Mouse (Mus musculus) heart, embryonic 14.5 days (tissue): Measurements from ENCODE around the gene Zfc3h1. TPM values are rescaled to one million over a fixed set of nuclear protein-coding genes. Genes with fewer than 3 reads are reported as not detected.

Experiments used
- ATAC-seq: fragments of 200-750 bp; cut with Nextera tagmentation; 2 replicates; pipeline ENCODE4 v1.8.0; 2017; ENCODE audit warnings: low read depth, moderate TSS enrichment; ENCODE audit not compliant: insufficient number of reproducible peaks, insufficient read depth, low FRiP score
- H3K27ac ChIP-seq, 2 experiments: fragments of 200-500 bp in 1 of 2; fragments of 300-500 bp in 1 of 2; sonication (generic) in 1 of 2; replicated peaks in 1 of 2; 2 replicates each; pipeline ENCODE4 v1.5.1; 2012 to 2014; ENCODE audit warnings: low read depth in 2 of 2, low read length in 2 of 2, control low read depth in 1 of 2, mild to moderate bottlenecking in 1 of 2, mixed read lengths in 1 of 2; ENCODE audit not compliant: control insufficient read depth in 1 of 2, insufficient read depth in 1 of 2
- H3K27me3 ChIP-seq: fragments of 300-500 bp; sonication (generic); 2 replicates; pipeline ENCODE4 v1.6.1; 2014; ENCODE audit warnings: mild to moderate bottlenecking, low read length, control low read depth; ENCODE audit not compliant: control insufficient read depth, insufficient read depth
- H3K36me3 ChIP-seq: fragments of 300-500 bp; sonication (generic); 2 replicates; pipeline ENCODE4 v1.6.1; 2014; ENCODE audit warnings: mild to moderate bottlenecking, control low read depth, low read length, mixed read lengths; ENCODE audit not compliant: control insufficient read depth, insufficient read depth
- H3K4me1 ChIP-seq, 2 experiments: fragments of 200-500 bp in 1 of 2; fragments of 300-500 bp in 1 of 2; sonication (generic) in 1 of 2; 2 replicates each; pipeline ENCODE4 v1.6.1; 2012 to 2014; ENCODE audit warnings: low read length in 2 of 2, control low read depth in 1 of 2, mixed read lengths in 1 of 2; ENCODE audit not compliant: control insufficient read depth in 2 of 2, insufficient read depth in 2 of 2
- H3K4me2 ChIP-seq: fragments of 300-500 bp; sonication (generic); 2 replicates; pipeline ENCODE4 v1.6.1; 2014; ENCODE audit warnings: mild to moderate bottlenecking, low read length
- H3K4me3 ChIP-seq, 2 experiments: fragments of 200-500 bp in 1 of 2; fragments of 300-500 bp in 1 of 2; sonication (generic) in 1 of 2; 2 replicates each; pipeline ENCODE4 v1.5.1; 2012 to 2014; ENCODE audit warnings: low read length in 2 of 2, mild to moderate bottlenecking in 2 of 2, control low read depth in 1 of 2, low read depth in 1 of 2, moderate library complexity in 1 of 2; ENCODE audit not compliant: control insufficient read depth in 1 of 2, insufficient read depth in 1 of 2
- H3K9ac ChIP-seq: fragments of 300-500 bp; sonication (generic); 2 replicates; pipeline ENCODE4 v1.6.1; 2014; ENCODE audit warnings: mild to moderate bottlenecking, low read length
- H3K9me3 ChIP-seq: fragments of 300-500 bp; sonication (generic); 2 replicates; pipeline ENCODE4 v1.6.1; 2016; ENCODE audit warnings: low read length, control low read depth; ENCODE audit not compliant: control insufficient read depth
- WGBS: fragments of 180-500 bp; shearing (Covaris S2); extraction: QIAGEN DNeasy Blood & Tissue Kit; methylation state at CpG from one replicate; pipeline ENCODE4 v1.1.7; 2014; 5-methylcytosine and 5-hydroxymethylcytosine counted together
- polyA plus RNA-seq: library from polyadenylated mRNA; unstranded; fragments of >200 nt; fragmentation: Nextera tagmentation; extraction: Ambion mirVana; gene quantifications from 2 replicates; pipeline ENCODE4 v1.2.1, GENCODE M21; 2014

Gene Zfc3h1
- polyA plus RNA-seq, 1 experiment from 2014 or later = 18.8 TPM

- ATAC-seq = no peak
- WGBS = 82% methylated on average over 4 of the region's 4 CpGs
- no peak overlapping the region for H3K4me3 ChIP-seq
- no peaks in the 10 kb centered on the region for H3K27me3 ChIP-seq
- H3K36me3 ChIP-seq = peaks cover 86% of the 10 kb centered on the region
- no peak overlapping the region for H3K4me2 ChIP-seq
- H3K4me1 ChIP-seq = no peaks in the 10 kb centered on the region
- no peaks in the 10 kb centered on the region for H3K9me3 ChIP-seq
- no peak overlapping the region for H3K9ac ChIP-seq
- H3K27ac ChIP-seq = no peak overlapping the region
These were observed 37.2 kb downstream of the Zfc3h1 start for GRCm38 (mm10) chr10:115421976-115422375.

GRCm38 (mm10) chr10:115425351-115425750 lies 40.6 kb downstream of the Zfc3h1 start:
- no peak overlapping the region for H3K4me3 ChIP-seq
- H3K36me3 ChIP-seq = peaks cover 87% of the 10 kb centered on the region
- WGBS = 79% methylated on average over 2 of the region's 2 CpGs
- no peak for ATAC-seq
- H3K27ac ChIP-seq = no peak overlapping the region
- no peak overlapping the region for H3K4me2 ChIP-seq
- no peak overlapping the region for H3K9ac ChIP-seq
- H3K27me3 ChIP-seq = no peaks in the 10 kb centered on the region
- H3K9me3 ChIP-seq = no peaks in the 10 kb centered on the region
- no peaks in the 10 kb centered on the region for H3K4me1 ChIP-seq

GRCm38 (mm10) chr10:115437286-115437685 lies 52.5 kb downstream of the Zfc3h1 start:
- Histone ChIP-seq H3K4me3 (no peak overlapping the region), H3K27me3 (no peaks in the 10 kb centered on the region), H3K9ac (no peak overlapping the region), H3K9me3 (no peaks in the 10 kb centered on the region), H3K27ac (no peak overlapping the region), H3K36me3 (peaks cover 49% of the 10 kb centered on the region), H3K4me2 (no peak overlapping the region), H3K4me1 (no peaks in the 10 kb centered on the region)
- 83% methylated on average over 4 of the region's 4 CpGs for WGBS
- no peak for ATAC-seq

- Histone ChIP-seq H3K4me3 (no peak overlapping the region), H3K4me2 (no peak overlapping the region), H3K27me3 (no peaks in the 10 kb centered on the region), H3K27ac (no peak overlapping the region), H3K9me3 (peaks cover 5% of the 10 kb centered on the region), H3K9ac (no peak overlapping the region), H3K4me1 (no peaks in the 10 kb centered on the region), H3K36me3 (no peaks in the 10 kb centered on the region)
- 83% methylated on average over 13 of the region's 13 CpGs for WGBS
- ATAC-seq = no peak
These were observed 63.9 kb downstream of the Zfc3h1 start for GRCm38 (mm10) chr10:115448614-115449013.

GRCm38 (mm10) chr10:115457368-115458021 lies 72.7 kb downstream of the Zfc3h1 start:
- H3K4me1 ChIP-seq = no peaks in the 10 kb centered on the region
- no peaks in the 10 kb centered on the region for H3K27me3 ChIP-seq
- no peaks in the 10 kb centered on the region for H3K9me3 ChIP-seq
- H3K4me3 ChIP-seq = no peak overlapping the region
- no peak for ATAC-seq
- no peak overlapping the region for H3K9ac ChIP-seq
- no peaks in the 10 kb centered on the region for H3K36me3 ChIP-seq
- no peak overlapping the region for H3K27ac ChIP-seq
- no peak overlapping the region for H3K4me2 ChIP-seq
- 50% methylated on average over 6 of the region's 6 CpGs for whole genome bisulfite sequencing

GRCm38 (mm10) chr10:115462646-115463045 lies 77.9 kb downstream of the Zfc3h1 start:
- no peak for ATAC-seq
- H3K4me3 ChIP-seq = no peak overlapping the region
- WGBS = 55% methylated on average over 5 of the region's 5 CpGs

GRCm38 (mm10) chr10:115465072-115465471 lies 80.3 kb downstream of the Zfc3h1 start:
- no peak overlapping the region for H3K4me2 ChIP-seq
- H3K9me3 ChIP-seq = no peaks in the 10 kb centered on the region
- no peaks in the 10 kb centered on the region for H3K4me1 ChIP-seq
- no peak overlapping the region for H3K9ac ChIP-seq
- 68% methylated on average over 7 of the region's 7 CpGs for WGBS
- no peak overlapping the region for H3K4me3 ChIP-seq
- no peaks in the 10 kb centered on the region for H3K36me3 ChIP-seq
- no peak overlapping the region for H3K27ac ChIP-seq
- ATAC-seq = no peak
- H3K27me3 ChIP-seq = no peaks in the 10 kb centered on the region

More at GRCm38 (mm10) chr10:115462646-115463045, 77.9 kb downstream of the Zfc3h1 start:
- Histone ChIP-seq H3K9ac (no peak overlapping the region), H3K27me3 (no peaks in the 10 kb centered on the region), H3K36me3 (no peaks in the 10 kb centered on the region), H3K9me3 (no peaks in the 10 kb centered on the region), H3K4me2 (no peak overlapping the region), H3K4me1 (no peaks in the 10 kb centered on the region), H3K27ac (no peak overlapping the region)

GRCm38 (mm10) chr10:115465778-115466177 lies 81.0 kb downstream of the Zfc3h1 start:
- Histone ChIP-seq H3K4me2 (no peak overlapping the region), H3K27me3 (no peaks in the 10 kb centered on the region), H3K4me3 (no peak overlapping the region), H3K27ac (no peak overlapping the region; a peak in 1 of 4 replicates), H3K36me3 (no peaks in the 10 kb centered on the region), H3K9me3 (no peaks in the 10 kb centered on the region), H3K9ac (no peak overlapping the region), H3K4me1 (no peaks in the 10 kb centered on the region)
- 0 out of 2 replicates have a peak, but pooled peaks have one; percentile 35 for ATAC-seq
- 34% methylated on average over 6 of the region's 6 CpGs for WGBS
